Mouse (Mus musculus) c-Kit-negative CD71-positive TER-119-positive erythroid progenitor cells, embryonic 14.5 days (primary cell): Measurements from ENCODE around the gene Rsph14.

ENCODE experiments used
- DNase-seq: peaks from one replicate; pipeline ENCODE4 v3.0.0-alpha.2; 2013; ENCODE audit warnings: low read depth, low spot score

Gene Rsph14

DNA sequence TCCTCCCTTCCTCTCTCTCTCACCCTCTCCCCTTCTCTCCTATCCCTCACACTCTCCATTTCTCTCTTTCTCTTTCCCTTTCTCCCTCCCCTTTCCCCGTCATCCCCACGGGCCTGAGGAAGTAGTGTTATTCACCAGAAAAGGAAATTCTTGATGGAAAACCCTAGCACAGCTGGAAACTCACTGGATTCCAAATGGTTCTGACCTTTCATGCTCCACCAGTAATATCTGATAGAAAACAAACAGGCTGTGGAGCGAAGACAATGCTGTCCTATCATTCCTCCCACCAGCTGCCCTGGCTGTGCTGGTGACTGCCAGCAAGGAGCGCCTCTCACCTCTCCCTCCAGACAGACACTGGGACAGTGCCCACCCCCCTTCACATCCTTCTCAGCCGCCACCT is 37.5 kb downstream of the Rsph14 start:
- no peak for DNase-seq

DNA sequence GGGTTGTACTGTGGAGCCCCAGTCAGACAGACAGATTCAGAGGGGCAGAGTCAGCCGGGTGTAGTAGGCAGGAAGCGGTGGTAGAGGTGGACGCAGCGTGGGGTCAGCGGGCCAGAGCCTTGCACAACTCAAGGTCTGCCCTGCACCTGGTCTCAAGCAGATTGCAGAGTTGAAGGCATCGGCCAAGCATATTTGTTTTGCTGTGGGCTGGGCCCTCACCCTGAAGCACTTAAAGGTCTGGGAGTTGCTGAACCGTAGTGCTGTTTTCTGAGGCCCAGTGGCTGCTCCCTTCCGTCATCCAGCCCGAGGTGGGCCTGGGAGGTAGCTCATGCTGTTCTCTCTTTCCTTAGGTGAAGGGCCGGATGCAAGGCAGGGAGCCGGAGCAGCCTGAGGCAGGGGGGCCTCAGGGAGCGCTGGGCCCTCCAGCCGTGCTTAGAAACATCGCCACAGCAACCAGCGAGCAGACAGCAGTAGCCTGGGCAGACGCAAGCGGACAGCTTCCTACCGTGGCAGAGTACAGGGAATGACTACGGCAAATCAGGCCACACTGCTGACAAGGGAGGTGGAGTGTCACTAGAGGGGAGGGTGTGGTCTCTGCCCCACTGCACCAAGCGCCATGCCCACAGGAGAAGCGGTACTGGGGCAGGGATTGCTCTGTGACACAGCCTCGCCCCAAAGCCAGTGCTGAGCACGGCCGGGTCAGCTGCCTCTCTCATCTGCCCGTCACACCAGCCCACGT is 41.6 kb downstream of the Rsph14 start:
- DNase-seq: no peak

DNA sequence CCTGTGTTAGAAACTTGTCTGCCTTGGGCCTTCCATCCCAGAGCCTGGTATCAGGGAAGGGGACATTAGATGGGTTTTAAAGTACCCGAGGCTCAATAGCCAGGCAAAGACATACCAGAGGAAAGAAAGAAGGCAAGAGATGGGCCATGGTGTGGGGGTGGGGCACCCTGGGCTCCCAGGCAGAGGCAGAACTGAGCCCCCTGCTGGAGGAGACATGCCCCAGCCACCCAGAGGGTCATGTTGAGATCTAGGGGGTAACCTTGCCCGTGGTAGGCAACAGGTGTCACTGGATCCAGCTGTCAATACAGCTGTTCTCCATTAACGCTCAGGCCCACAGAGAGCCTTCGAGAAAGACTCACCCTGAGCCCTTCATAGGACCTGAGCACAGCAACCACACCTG is 42.6 kb downstream of the Rsph14 start:
- DNase-seq: no peak

DNA sequence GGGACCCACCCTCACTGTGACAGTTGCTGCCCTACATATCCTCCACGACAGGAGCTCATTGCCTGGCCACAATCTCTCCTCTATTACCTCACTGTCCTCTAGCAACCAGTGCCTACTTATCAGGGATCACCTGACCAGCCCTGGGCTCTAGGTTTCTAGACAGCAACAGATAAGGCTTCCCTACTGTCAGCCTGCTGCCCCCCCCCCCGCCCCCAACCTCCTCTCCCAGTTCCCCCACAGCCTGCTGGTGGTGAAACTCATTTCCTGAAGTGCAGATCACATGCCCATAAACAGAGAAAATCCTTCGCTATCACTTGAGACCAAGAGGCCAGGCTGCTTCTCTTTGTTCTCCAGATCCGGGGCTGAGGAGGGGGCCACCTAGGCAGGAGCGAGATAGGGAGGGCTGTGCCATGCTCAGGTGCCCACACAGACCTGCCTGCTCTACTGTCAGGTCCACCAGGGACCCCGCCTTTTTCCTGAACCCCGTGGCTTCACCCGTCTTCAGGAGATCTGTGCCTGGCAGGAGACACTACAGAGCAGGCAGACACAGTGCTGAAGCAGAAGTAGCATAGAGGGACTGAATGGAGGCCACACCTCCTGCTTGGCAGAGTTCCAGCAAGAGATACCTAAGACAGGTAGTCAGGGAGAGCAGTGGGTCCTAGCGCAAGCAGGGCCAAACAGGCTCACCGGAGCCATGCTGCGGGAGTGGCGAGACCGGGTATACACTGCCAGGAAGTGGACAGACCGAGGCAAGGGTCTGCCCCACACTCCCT is 44.5 kb downstream of the Rsph14 start:
- no peak for DNase-seq

DNA sequence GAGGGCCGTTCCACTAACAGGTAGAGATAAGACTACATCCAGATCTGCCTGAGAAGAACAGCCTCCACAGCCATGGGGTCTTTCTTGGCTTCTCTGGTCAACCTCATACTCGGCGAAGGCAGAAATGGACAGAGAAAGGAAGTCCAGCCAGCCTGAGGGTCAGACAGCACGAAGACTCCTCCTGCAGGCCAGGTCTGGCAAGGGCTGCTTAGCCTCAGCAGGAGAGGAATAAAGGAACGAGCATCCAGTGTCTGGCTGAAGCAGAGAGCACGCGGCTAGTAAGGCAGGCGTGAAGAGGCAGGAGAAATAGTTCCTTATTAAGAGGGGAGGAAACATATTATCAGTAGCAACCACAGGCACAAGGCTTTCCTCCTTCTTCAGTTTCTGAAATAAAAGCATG is 49.2 kb downstream of the Rsph14 start:
- no peak for DNase-seq

DNA sequence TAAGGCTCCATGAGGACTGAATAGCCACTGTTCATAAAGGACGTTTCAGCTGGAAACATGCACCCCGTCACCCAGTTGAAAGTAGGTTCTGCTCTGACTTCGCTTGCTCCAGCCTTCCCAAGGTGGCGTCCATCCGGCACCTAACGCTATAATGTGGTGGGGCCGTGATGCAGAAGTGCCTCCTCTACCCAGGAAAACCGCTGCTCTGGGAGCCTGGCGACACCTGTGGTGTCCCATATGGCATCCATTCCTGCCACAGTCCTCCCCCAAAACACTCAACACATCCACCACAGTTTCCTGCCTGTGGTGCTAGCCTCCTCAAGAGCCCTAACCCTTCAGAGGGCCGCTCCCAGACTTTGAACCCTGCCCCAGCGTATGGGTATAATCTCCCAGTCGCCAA is 51.2 kb downstream of the Rsph14 start:
- DNase-seq: no peak

DNA sequence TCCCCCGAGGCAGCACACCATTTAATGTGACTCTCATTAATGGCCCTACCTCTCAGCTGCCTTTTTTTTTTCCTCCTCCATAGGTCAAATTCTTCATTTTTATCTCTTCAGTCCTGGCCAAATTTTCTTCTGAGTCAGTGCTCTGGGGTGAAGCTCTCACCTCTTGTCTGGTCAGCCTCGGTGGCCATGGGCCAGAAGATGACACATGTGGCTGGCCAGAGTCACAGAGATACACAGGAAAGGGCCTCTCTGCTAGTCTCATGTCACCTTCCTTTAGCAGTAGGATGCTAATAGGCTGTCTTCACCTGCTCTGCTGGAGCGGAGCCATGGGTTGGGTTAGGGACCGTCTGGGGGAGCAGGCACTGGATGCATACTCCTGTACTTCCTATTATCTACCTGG is 54.3 kb downstream of the Rsph14 start:
- no peak for DNase-seq

DNA sequence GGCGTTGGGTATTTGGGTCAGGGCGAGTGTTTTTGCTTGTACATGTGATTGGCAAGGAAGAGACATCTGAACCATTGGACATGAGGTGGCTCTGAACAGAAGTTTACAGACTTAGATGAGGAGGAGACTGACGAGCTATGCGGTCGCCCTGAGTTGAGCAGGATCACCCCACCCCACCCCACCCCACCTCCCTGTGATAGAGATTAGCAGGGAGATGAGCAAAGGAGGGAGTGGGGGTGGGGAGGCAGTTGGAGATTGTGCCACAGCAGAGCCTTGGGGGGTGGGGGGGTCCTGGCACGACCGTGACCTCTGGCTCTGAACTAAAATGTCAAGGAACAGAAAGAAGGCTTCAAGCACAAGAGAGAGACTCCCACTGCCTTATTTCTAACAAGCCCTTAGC is 56.0 kb downstream of the Rsph14 start:
- DNase-seq: no peak

DNA sequence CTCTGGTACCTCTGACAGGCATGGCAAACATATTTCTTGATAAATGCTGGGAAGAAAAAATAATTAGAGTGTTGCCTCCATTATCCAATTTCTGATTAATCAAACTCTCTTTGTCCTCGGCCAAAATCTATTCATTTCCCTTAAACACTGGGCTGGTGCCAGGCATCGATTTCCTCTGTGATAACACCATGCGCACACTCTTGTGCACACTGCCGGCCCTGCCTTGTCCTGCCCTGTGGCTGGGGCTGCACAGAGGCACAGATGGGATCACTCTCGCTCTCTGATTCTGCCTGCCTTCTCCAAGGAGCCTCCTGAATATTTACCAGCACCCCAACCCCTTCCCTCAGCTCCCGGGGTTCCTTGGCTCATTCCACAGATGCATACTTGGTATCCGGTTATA is 56.8 kb downstream of the Rsph14 start:
- DNase-seq: no peak

DNA sequence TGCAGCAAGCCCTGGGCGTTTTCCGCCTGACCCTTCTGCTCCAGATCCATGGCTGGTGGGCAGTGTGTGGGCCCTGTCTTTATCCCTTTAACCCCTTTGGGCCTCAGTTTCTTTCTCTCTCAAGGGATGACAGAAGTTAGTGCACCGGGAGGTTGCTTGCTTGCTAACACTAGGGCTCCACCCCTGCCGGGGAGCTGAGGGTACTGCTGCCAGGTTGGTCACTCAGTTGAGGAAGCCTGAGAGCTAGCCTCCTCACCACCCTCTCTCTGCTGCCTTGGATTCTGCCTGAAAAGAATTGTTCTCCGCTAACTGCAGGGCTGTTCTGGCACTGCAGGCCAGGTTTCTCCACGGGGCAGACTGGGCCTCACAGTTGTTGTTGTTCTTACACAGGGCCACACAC is 59.4 kb downstream of the Rsph14 start:
- DNase-seq: no peak

DNA sequence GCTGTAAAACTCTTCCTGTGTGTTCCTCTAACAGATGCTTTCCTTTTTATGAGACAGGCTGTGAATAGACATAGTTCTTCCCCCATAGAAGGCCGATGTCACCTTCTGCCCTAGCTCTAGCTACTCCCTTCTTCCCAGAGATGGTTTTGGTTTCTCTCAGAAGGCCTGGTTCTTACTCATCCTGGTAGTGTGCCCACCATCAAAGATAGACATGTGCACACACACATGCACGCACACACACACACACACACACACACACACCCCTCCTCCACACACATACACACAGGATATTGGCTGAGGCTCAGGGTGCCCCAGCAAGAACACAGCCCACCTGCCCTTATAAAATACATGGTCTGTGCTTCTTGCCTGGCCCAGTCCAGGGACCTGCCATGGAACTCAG is 63.1 kb downstream of the Rsph14 start:
- no peak for DNase-seq

DNA sequence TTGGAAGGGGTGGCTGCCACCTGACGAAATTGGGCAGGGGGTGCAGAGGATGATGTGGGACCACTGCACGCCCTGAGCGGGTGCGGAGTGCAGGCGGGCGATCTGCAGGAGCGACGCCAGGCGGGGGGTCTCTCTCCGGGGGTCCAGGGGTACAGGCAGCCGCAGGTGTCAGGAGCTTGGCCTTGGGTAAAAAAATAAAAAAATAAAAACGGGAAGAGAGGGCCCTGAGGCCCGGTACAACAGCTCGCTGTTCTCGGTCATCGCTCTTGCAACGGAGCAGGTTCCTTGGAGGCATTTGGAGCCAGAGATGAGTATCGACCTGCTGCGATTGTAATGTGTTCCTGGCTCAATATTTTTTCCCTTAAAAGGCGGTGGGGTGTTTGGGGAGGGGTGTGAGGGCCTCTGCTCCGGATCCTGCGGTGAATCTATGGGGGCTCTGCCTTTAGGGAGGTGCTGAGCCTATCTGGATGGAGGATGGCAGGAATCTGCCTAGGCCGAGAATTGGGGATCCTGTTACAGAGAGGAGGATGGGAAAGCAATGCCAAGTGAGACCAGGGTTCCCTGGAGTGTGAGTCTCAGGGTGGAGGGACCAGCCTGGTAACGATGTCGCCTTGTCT is 64.6 kb downstream of the Rsph14 start:
- DNase-seq: no peak

DNA sequence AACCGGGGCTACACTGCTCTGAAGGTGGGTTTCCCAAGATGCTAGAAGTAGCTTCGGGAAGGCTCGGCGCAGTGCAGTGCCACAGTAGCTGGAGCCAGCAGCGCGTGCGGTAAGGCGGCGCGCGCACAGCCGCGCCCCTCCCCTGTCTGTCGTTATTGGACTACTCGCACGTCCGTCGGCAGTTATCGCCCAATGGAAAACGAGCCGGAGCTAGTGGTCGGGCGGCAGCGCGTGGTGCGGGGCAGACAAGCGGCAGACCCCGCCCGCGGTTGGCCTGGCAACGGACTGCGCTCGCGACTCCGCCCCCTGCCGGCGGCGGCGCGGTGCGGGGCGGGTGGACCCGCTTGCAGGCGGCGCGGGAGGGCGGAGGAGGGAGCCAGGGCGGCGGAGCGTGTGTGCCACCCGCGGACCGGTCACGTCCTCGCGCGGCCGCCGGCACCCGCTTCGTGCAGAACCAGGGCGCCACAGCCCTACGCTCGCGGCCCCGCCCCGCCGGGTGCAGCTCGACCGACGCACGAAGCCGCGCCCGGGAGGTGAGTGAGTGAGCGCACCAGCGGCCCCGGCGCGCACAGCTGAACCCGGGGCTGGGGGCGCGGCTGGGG is 65.4 kb downstream of the Rsph14 start, which contains the start of gene Gnaz:
Gnaz (plus strand) TSS at position 328 of the 602 bp plus-strand sequence.
- no peak for DNase-seq

DNA sequence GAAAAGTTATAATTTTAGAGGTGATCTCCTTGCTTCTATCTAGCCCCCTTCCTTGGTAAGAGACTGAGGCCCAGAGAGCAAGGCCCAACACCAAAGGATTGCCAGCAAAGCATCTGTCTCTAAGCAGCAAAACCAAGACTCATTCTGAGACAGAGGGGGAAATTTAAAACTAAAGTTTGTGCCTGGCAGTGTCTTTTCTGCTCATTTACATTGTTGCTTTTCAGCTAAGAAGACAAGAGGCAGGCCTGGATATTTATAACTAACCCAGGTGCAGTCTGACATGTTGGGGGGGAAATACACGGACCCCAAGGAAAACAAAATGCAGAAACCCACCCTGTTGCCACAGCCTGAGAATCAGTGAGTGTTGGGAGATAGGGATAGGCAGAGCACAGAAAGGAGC is 68.0 kb downstream of the Rsph14 start:
- DNase-seq: no peak

DNA sequence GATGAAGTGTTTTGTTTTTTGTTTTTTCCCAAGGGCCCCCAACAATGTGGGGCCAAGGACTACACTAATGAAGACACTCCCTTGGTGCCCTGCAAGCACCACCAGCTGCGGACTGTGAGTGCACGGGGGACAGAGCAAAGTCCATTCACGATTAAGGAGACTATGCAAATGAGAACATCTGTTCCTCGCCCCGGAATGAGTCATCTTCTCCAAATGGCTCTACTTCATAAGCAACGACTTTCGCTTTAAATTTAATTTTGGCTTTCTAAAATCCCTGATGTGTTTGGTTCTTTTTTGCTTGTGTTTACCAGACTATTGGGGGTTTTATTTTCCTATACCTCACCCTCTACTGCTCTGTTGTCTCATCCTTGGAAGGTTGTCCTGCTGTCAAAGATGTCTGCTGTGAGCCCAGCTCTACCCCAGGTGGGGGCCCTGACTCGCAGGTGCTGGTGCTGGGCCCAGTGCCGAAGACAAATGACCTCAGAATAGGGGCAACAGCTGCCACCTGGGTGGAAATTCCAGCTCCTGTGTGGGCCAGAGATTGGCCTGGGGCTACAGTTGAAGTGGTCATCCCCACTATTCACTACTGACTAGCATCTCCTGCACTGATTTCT is 79.4 kb downstream of the Rsph14 start:
- no peak for DNase-seq

DNA sequence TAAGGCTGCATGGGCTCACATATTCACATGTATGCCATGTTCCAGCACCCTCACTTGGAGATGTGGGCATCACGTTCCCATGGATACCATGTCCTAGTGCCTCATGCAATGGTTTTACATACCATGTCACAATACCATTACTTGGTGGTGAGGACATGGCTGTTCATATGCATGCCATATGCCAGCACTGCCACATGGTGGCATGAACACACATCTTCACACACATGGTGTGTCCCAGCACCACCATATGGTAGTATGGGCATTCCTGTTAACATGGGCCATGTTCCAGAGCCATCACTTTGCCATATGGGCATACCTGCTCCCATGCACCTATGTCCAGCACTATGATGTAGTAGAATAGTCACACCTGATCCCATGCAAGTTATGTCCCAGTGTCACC is 91.6 kb downstream of the Rsph14 start:
- DNase-seq: no peak

DNA sequence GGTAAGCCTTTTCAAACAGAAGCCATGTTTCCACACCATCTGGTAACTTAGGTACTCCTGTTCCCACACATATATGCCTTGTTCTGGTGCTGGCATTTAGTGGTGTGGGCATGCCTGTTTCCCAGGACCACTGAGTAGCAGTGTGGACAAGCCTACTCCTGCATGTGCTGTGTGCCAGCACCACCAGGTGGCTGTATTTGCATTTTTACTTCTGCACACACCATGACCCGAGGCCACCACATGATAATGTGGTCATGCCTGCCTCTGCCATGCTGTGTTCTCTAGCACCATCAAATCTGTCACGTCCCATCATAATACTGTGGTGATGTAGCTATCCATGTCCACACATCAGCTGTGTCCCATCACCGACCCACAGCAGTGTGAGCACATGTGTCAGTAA is 93.1 kb downstream of the Rsph14 start:
- no peak for DNase-seq

DNA sequence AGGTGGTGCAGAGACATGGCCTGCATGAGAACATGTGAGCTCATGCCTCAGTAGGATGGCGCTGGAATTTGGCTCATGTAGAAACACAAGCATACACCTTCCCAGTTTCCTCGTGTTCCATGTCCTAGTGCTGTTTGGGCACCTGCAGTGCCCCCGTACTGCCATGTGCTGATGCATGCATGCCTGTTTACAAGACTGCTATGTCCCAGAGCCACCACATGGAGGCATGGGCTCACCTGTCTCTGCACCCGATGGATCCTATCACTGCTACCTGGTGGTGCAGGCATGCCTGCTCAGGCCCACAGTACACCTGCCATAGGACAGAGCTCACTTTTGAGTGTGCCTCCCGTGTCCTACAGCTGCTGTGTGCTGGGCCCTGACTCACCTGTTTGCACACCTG is 94.0 kb downstream of the Rsph14 start:
- DNase-seq: no peak

DNA sequence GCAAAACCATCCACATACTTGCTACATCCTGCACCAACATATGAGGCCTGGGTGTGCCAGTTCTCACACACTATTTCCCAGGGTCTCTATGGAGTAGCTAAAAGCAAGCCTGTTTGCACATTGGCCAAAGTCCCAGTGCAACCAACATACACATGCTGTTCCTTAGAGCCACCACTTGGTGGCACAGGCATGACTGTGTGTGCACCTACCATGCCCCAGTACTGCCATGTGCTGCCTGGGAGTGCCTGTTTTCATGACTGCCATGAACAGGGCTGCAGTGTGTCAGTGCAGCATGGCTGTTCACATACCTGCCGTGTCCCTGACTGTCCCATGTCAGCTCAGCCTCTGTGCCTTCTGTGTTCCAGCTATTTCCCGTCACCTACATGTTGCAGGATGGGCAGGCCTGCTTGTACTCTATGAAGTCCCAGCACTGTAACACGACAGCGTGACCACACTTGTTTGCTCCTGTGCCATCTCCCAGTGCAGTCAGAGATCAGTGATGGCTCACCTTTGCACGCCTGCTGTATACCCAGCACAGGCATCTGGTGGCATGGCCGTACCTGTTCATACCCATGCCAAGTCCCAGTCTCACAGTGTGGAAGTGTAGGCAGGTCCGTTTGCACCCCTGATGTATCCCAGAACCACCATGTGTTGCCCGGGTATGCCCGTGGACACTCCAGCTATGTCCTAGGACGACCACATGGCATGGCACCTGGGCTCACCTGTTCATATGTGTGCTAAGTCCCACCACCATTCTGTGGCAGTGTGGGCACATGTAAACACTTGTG is 95.2 kb downstream of the Rsph14 start:
- DNase-seq: no peak

DNA sequence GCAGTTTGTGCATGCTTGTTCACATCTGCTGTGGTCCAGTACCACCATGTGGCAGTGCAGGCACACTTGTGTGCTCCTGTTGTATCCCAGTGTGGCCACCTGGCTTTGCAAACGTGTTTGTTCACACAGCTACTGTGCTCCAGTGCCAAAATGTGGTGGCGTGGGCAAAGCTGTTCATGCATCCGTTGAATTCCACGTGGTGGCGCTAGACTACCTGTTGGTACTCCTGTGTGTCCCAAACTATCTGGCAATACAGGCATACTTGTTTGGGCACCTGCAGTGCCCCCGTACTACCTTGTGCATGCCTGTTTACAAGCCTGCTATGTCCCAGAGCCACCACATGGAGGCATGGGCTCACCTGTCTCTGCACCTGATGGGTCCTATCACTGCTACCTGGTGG is 97.4 kb downstream of the Rsph14 start:
- no peak for DNase-seq

DNA sequence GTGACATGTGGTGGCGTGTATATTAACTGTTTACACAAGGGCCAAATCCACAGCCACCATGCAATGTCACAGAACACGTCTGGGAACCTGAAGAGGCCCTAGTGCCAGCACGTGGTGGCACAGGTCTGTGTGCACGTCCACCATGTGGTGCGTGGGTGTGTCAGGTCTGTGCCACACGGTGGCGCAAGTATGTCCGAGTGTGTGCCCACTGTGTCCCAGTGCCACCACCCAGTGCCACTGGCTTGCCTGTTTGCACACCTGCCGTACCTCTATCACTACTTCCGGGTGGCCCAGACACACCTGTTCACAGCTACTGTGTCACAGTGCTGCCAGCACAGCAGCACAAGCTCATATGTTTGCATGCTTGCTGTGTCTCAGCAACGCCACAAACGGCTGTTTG is 97.9 kb downstream of the Rsph14 start:
- DNase-seq: no peak
